Mouse (Mus musculus): ENCODE results near the gene Nanog.

GRCm38 (mm10) chr6:122761901-122762300, 54.6 kb downstream of the Nanog start:
- TF ChIP-seq POLR2AphosphoS2 (IDR thresholded peaks at IDR 0.05; ENCODE audit: insufficient read length, low read depth) (no peak), MYOD1 (IDR thresholded peaks at IDR 0.05; ENCODE audit: control insufficient read depth in 1 of 3, insufficient read length in 2 of 3, low read depth in 2 of 3) (no peak), POLR2A (IDR thresholded peaks at IDR 0.05; ENCODE audit: insufficient read length, low read depth) (no peak), E2F4 (IDR thresholded peaks at IDR 0.05; ENCODE audit: insufficient read depth) (no peak), MAX (IDR thresholded peaks at IDR 0.05; ENCODE audit: low read depth) (no peak), USF1 (IDR thresholded peaks at IDR 0.05; ENCODE audit: low read depth) (no peak), TCF12 (IDR thresholded peaks at IDR 0.05; ENCODE audit: insufficient read depth, poor library complexity, severe bottlenecking) (no peak), TCF3 (IDR thresholded peaks at IDR 0.05; ENCODE audit: insufficient read length, low read depth) (no peak), MYOG (IDR thresholded peaks at IDR 0.05; ENCODE audit: control insufficient read depth in 1 of 3, insufficient read depth in 1 of 3, insufficient read length in 2 of 3, low read depth in 2 of 3) (no peak), CEBPB (IDR thresholded peaks at IDR 0.05; ENCODE audit: insufficient read depth, poor library complexity, severe bottlenecking) (no peak), REST (IDR thresholded peaks at IDR 0.05; ENCODE audit: insufficient read depth, insufficient read length) (no peak)

Data from myocyte (in vitro differentiated cells).